Mouse (Mus musculus): ENCODE measurements at regions not wholly inside any gene's neighbourhood (a gene's known extent, or its start where the extent isn't known, plus 50 kb on each side); places are given as distances from the start of the nearest gene placed in this dataset.

- no peak for TF ChIP-seq POLR2A (IDR thresholded peaks at IDR 0.05; ENCODE audit: insufficient read depth, low read depth, low read length)
- TF ChIP-seq EP300 (IDR thresholded peaks at IDR 0.05; ENCODE audit: insufficient read depth, low read depth, low read length): no peak
- no peak for TF ChIP-seq CTCF (IDR thresholded peaks at IDR 0.05)
- intact Hi-C loops (cut with DNase I): loop anchor here (2.0 kb wide), 1 partner anchor 133 kb away; no protein-coding TSS in a partner anchor
Observed at GRCm38 (mm10) chr14:120675752-120676151, 197.5 kb downstream of the Rap2a start.

GRCm38 (mm10) chr14:120678533-120678932 is 200.3 kb downstream of the Rap2a start:
- no peaks in the 10 kb centered on the region for H3K79me2 ChIP-seq (replicated peaks; ENCODE audit: control insufficient read depth, insufficient read depth, low read length)
- intact Hi-C loops (cut with DNase I): no loop called here
- no peaks in the 10 kb centered on the region for H3K4me1 ChIP-seq (ENCODE audit: control insufficient read depth, insufficient read depth, low read length)
- no peak overlapping the region for H3K27ac ChIP-seq
- 70% methylated on average over 9 of the region's 9 CpGs for WGBS
- TF ChIP-seq POLR2A (IDR thresholded peaks at IDR 0.05; ENCODE audit: insufficient read depth, low read depth, low read length) (no peak), EP300 (IDR thresholded peaks at IDR 0.05; ENCODE audit: insufficient read depth, low read depth, low read length) (no peak)
- no peak for DNase-seq
- H3K4me3 ChIP-seq: no peak overlapping the region
- H3K9ac ChIP-seq (ENCODE audit: low read depth, low read length): no peak overlapping the region
- no peaks in the 10 kb centered on the region for H3K36me3 ChIP-seq (ENCODE audit: control insufficient read depth, insufficient read depth, low read length)
- H3K27me3 ChIP-seq (ENCODE audit: control insufficient read depth, insufficient read depth, low read length): no peaks in the 10 kb centered on the region

More at GRCm38 (mm10) chr14:120675752-120676151, 197.5 kb downstream of the Rap2a start:
- Histone ChIP-seq H3K4me3 (no peak overlapping the region), H3K79me2 (replicated peaks; ENCODE audit: control insufficient read depth, insufficient read depth, low read length) (no peaks in the 10 kb centered on the region), H3K27ac (no peak overlapping the region), H3K36me3 (ENCODE audit: control insufficient read depth, insufficient read depth, low read length) (no peaks in the 10 kb centered on the region), H3K9ac (ENCODE audit: low read depth, low read length) (no peak overlapping the region), H3K27me3 (ENCODE audit: control insufficient read depth, insufficient read depth, low read length) (no peaks in the 10 kb centered on the region), H3K4me1 (ENCODE audit: control insufficient read depth, insufficient read depth, low read length) (no peaks in the 10 kb centered on the region)
- WGBS: 74% methylated on average over 2 of the region's 2 CpGs
- no peak for DNase-seq

GRCm38 (mm10) chr14:120679072-120679471 is 200.8 kb downstream of the Rap2a start:
- Histone ChIP-seq H3K27ac (no peak overlapping the region), H3K79me2 (replicated peaks; ENCODE audit: control insufficient read depth, insufficient read depth, low read length) (no peaks in the 10 kb centered on the region), H3K27me3 (ENCODE audit: control insufficient read depth, insufficient read depth, low read length) (no peaks in the 10 kb centered on the region), H3K36me3 (ENCODE audit: control insufficient read depth, insufficient read depth, low read length) (no peaks in the 10 kb centered on the region), H3K9ac (ENCODE audit: low read depth, low read length) (no peak overlapping the region), H3K4me3 (no peak overlapping the region), H3K4me1 (ENCODE audit: control insufficient read depth, insufficient read depth, low read length) (no peaks in the 10 kb centered on the region)
- DNase-seq: no peak
- intact Hi-C loops (cut with DNase I): no loop called here
- WGBS: 83% methylated on average over 2 of the region's 2 CpGs
- TF ChIP-seq POLR2A (IDR thresholded peaks at IDR 0.05; ENCODE audit: insufficient read depth, low read depth, low read length): no peak
- no peak for TF ChIP-seq CTCF (IDR thresholded peaks at IDR 0.05)
- no peak for TF ChIP-seq EP300 (IDR thresholded peaks at IDR 0.05; ENCODE audit: insufficient read depth, low read depth, low read length)

- TF ChIP-seq CTCF (IDR thresholded peaks at IDR 0.05) (no peak), POLR2A (IDR thresholded peaks at IDR 0.05; ENCODE audit: insufficient read depth, low read depth, low read length) (no peak), EP300 (IDR thresholded peaks at IDR 0.05; ENCODE audit: insufficient read depth, low read depth, low read length) (no peak)
- Histone ChIP-seq H3K79me2 (replicated peaks; ENCODE audit: control insufficient read depth, insufficient read depth, low read length) (no peaks in the 10 kb centered on the region), H3K36me3 (ENCODE audit: control insufficient read depth, insufficient read depth, low read length) (no peaks in the 10 kb centered on the region), H3K4me1 (ENCODE audit: control insufficient read depth, insufficient read depth, low read length) (no peaks in the 10 kb centered on the region), H3K4me3 (no peak overlapping the region), H3K27me3 (ENCODE audit: control insufficient read depth, insufficient read depth, low read length) (no peaks in the 10 kb centered on the region), H3K27ac (no peak overlapping the region), H3K9ac (ENCODE audit: low read depth, low read length) (no peak overlapping the region)
- 69% methylated on average over 2 of the region's 2 CpGs for WGBS
- DNase-seq: no peak
- intact Hi-C loops (cut with DNase I): no loop called here
Observed at GRCm38 (mm10) chr14:120680272-120680671, 202.0 kb downstream of the Rap2a start.

- H3K27ac ChIP-seq: no peak overlapping the region
- TF ChIP-seq EP300 (IDR thresholded peaks at IDR 0.05; ENCODE audit: insufficient read depth, low read depth, low read length) (no peak), CTCF (IDR thresholded peaks at IDR 0.05) (no peak), POLR2A (IDR thresholded peaks at IDR 0.05; ENCODE audit: insufficient read depth, low read depth, low read length) (no peak)
- 78% methylated on average over 4 of the region's 4 CpGs for WGBS
- H3K9ac ChIP-seq (ENCODE audit: low read depth, low read length): no peak overlapping the region
- H3K27me3 ChIP-seq (ENCODE audit: control insufficient read depth, insufficient read depth, low read length): no peaks in the 10 kb centered on the region
- H3K4me1 ChIP-seq (ENCODE audit: control insufficient read depth, insufficient read depth, low read length): no peaks in the 10 kb centered on the region
- intact Hi-C loops (cut with DNase I): no loop called here
- H3K36me3 ChIP-seq (ENCODE audit: control insufficient read depth, insufficient read depth, low read length): no peaks in the 10 kb centered on the region
- no peak overlapping the region for H3K4me3 ChIP-seq
- H3K79me2 ChIP-seq (replicated peaks; ENCODE audit: control insufficient read depth, insufficient read depth, low read length): no peaks in the 10 kb centered on the region
- no peak for DNase-seq
Observed at GRCm38 (mm10) chr14:120685263-120685662, 207.0 kb downstream of the Rap2a start.

GRCm38 (mm10) chr14:120685877-120686276 is 207.6 kb downstream of the Rap2a start:
- WGBS: 72% methylated on average over 7 of the region's 7 CpGs
- no peaks in the 10 kb centered on the region for H3K79me2 ChIP-seq (replicated peaks; ENCODE audit: control insufficient read depth, insufficient read depth, low read length)
- no peak for TF ChIP-seq CTCF (IDR thresholded peaks at IDR 0.05)
- no peak for TF ChIP-seq POLR2A (IDR thresholded peaks at IDR 0.05; ENCODE audit: insufficient read depth, low read depth, low read length)
- no peak for TF ChIP-seq EP300 (IDR thresholded peaks at IDR 0.05; ENCODE audit: insufficient read depth, low read depth, low read length)
- no peaks in the 10 kb centered on the region for H3K4me1 ChIP-seq (ENCODE audit: control insufficient read depth, insufficient read depth, low read length)
- no peak overlapping the region for H3K4me3 ChIP-seq
- H3K27me3 ChIP-seq (ENCODE audit: control insufficient read depth, insufficient read depth, low read length): no peaks in the 10 kb centered on the region; the same call in 1 of the 2 replicates
- no peak for DNase-seq
- no peak overlapping the region for H3K9ac ChIP-seq (ENCODE audit: low read depth, low read length)
- intact Hi-C loops (cut with DNase I): no loop called here
- no peak overlapping the region for H3K27ac ChIP-seq
- H3K36me3 ChIP-seq (ENCODE audit: control insufficient read depth, insufficient read depth, low read length): no peaks in the 10 kb centered on the region

Measured in heart, adult 2 months (tissue).